8 mouse cellular contexts compared by ENCODE assay signal in genomic region chr3:55587972-55588946, GRCm38 (mm10).
DNase-seq lines count a peak whose midpoint lies in the region; ATAC-seq lines count a peak whose summit lies in the region.

No protein-coding gene starts in this region.

- 20% methylated on average over 12 of the region's 12 CpGs for WGBS in heart, embryonic 15.5 days
- WGBS in stomach, embryonic 16.5 days, result 23% methylated on average over 12 of the region's 12 CpGs

- no peak overlapping the region for H3K4me3 ChIP-seq in heart, embryonic 15.5 days
- no peak overlapping the region for H3K4me3 ChIP-seq in stomach, embryonic 16.5 days (replicated peaks; ENCODE audit: low read length)

- no peaks in the 10 kb centered on the region for H3K36me3 ChIP-seq in heart, embryonic 15.5 days
- H3K36me3 ChIP-seq in stomach, embryonic 16.5 days (ENCODE audit: control insufficient read depth, insufficient read depth, low read length), result no peaks in the 10 kb centered on the region

- H3K9ac ChIP-seq in heart, embryonic 15.5 days, result no peak overlapping the region
- H3K9ac ChIP-seq in stomach, embryonic 16.5 days (ENCODE audit: low read length), result 0 out of 2 replicates have a peak overlapping the region, but pooled peaks have one; percentile 35

- ATAC-seq in heart, embryonic 15.5 days (replicated peaks; ENCODE audit: insufficient number of reproducible peaks, insufficient read depth, low FRiP score, low read depth), result 0 out of 2 replicates have a peak, but pooled peaks have one; percentile 35
- ATAC-seq in stomach, embryonic 16.5 days (ENCODE audit: insufficient read depth, low FRiP score), result peak; percentile 62; the same call in 1 of the 2 replicates

- H3K9me3 ChIP-seq in heart, embryonic 15.5 days (replicated peaks), result no peaks in the 10 kb centered on the region
- no peaks in the 10 kb centered on the region for H3K9me3 ChIP-seq in stomach, embryonic 16.5 days (replicated peaks; ENCODE audit: control insufficient read depth, low read length)

- DNase-seq in ES-CJ7 (ENCODE audit: low read depth, low spot score), result peak; percentile 50
- peak; percentile 43 for DNase-seq in embryo, embryonic 11.5 days (ENCODE audit: low read depth, low spot score)
- DNase-seq in kidney, postnatal 36 days, result peak; percentile 67 to 69
- DNase-seq in frontal cortex, adult 2 months (ENCODE audit: extremely low spot score in 1 of 2, low spot score in 1 of 2), result no peak
- no peak for DNase-seq in layer of hippocampus, adult 9-11 months
- DNase-seq in thymus, postnatal 36 days, result no peak

- peaks cover 7% of the 10 kb centered on the region for H3K4me1 ChIP-seq in heart, embryonic 15.5 days (replicated peaks)
- H3K4me1 ChIP-seq in stomach, embryonic 16.5 days (ENCODE audit: control insufficient read depth, insufficient read depth, low read length), result peaks cover 7% of the 10 kb centered on the region; the same call in 1 of the 2 replicates

- no peak overlapping the region for H3K4me2 ChIP-seq in heart, embryonic 15.5 days
- no peak overlapping the region for H3K4me2 ChIP-seq in stomach, embryonic 16.5 days (ENCODE audit: low read depth, low read length)

- H3K27ac ChIP-seq in heart, embryonic 15.5 days, result no peak overlapping the region
- H3K27ac ChIP-seq in stomach, embryonic 16.5 days (ENCODE audit: low read length), result no peak overlapping the region; the same call in 1 of the 2 replicates

- no peaks in the 10 kb centered on the region for H3K27me3 ChIP-seq in heart, embryonic 15.5 days
- H3K27me3 ChIP-seq in stomach, embryonic 16.5 days (ENCODE audit: control insufficient read depth, insufficient read depth, low read length), result no peaks in the 10 kb centered on the region

Comparison
In these comparisons a context has a peak if more than half of its experiments do, and no peak if none do; other contexts are left out.
1. DNase-seq: peak in ES-CJ7 (single experiment), embryo, embryonic 11.5 days (single experiment) and kidney, postnatal 36 days (2 of 2); none in frontal cortex, adult 2 months (0 of 2), layer of hippocampus, adult 9-11 months (single experiment) and thymus, postnatal 36 days (0 of 2).